Mouse (Mus musculus): ENCODE data around the gene Tcf15.

Tcf15 gene

DNA sequence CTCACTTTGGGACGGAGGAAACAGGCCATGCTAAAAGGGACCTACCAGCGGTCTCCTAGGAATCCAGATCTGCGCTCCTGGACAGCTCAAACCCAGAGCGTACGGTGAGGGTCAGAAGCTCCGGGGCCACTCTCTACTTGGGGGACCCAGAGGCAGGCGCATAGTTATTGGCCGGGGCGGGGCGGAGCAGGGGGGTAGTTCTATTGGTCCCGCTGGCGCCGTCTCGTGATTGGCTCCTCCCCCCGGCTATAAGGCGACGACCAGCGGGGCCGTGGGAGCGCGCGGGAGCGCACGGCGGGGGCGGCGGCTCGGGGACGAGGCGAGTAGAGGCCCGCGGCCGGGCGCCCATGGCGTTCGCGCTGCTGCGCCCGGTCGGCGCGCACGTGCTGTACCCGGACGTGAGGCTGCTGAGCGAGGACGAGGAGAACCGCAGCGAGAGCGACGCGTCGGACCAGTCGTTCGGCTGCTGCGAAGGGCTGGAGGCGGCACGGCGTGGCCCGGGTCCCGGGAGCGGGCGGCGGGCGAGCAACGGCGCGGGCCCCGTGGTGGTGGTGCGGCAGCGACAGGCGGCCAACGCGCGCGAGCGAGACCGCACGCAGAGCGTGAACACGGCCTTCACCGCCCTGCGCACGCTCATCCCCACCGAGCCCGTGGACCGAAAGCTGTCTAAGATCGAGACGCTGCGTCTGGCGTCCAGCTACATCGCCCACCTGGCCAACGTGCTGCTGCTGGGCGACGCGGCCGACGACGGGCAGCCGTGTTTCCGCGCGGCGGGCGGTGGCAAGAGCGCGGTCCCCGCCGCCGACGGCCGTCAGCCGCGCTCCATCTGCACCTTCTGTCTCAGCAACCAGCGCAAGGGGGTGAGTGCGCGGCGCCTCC, at the start of gene Tcf15:
Gene Tcf15, plus strand, starts transcription at position 283 of the 879 bp plus-strand sequence.
- no peak for ATAC-seq (ENCODE audit: low TSS enrichment)

DNA sequence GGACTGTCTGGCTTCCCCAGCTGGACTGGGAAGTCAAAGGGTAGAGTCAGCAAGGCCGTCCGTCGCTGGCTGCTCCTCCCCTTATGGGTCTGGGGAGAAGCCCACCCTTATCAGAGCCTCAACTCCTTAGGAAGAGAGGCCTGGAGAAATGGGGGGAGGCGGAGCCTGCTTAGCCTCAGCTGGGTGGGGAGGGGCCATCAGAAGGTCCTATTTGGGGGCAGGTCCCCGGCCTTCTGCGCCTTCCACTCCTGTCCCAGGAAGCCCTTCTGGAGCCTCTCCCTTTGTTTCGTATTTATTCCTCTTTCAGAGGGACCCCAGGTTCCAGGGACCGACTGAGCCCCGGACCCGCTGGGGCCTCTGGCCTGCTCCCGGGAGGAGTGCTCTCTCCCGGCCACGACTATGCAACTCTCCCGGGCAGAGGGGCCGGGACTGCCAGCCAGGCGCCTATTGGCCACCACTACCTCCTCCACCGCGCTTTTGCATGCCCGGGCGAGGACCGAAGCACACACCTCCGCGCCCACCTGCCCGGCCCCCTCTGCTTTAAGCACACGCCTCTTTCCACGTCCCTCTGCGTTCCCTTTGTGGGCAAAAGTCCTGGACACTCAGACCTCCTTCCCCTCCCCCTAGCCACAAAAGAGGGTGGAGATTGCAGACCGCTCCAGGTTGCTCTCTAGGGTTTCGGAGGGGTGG, 48.4 kb upstream of the Tcf15 start:
- no peak for ATAC-seq (ENCODE audit: low TSS enrichment)

DNA sequence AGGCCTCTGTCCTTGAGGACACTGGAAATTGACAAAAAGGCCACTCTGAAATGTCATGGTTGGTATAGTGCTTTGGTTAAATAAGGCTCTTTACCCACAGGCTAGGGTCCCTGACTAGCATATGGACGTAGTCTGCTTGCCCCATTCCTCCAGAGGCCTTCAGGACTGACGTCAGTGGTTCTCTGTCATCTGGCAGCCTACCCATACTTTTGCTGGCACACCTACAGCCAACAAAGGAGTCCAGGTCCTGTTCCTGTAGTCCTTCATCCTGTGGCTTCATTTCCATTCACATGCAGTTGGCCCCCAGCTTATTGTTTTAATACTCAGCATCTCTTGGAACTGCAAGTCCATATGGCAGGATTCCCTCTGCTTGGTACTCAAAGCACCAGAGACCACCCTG, 46.4 kb upstream of the Tcf15 start:
- ATAC-seq (ENCODE audit: low TSS enrichment): no peak

DNA sequence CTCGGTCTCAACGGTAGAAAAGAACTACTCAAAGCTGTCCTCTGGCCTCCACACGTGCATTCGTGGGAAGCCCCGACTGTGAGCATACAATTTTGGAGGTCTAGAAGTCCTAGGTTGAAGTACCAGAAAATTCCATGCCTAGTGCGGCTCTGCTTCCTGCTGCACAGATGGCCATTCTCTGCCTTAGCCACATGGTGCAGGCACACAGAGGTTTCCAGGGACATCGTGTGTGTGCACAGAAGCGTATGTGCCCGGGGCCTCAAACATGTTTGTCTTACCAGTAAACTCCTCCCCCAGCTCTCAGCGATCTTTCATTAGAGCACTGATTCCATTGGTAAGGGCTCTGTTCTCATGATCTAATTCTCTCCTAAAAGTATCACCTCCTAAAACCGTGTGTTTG, 45.4 kb upstream of the Tcf15 start:
- ATAC-seq (ENCODE audit: low TSS enrichment): no peak

DNA sequence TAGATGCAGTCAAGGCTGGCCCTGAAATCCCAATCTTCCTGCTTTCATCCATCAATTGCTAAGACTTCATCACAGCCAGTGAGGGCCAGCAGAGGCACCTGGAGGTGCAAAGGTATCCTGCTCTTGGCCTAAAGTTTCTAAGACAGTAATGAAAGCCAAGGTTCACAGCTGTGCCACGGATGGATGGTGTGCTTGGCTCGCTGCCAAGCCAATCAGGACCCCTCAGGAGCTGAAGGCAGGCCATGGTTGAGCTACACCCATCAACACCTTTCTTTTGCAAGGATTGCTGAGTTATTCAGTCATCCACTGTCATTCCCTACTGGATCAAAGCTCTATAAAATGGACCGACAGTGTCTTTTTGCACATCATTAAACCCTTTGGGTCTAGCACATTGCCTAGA, 43.8 kb upstream of the Tcf15 start:
- ATAC-seq (ENCODE audit: low TSS enrichment): no peak

DNA sequence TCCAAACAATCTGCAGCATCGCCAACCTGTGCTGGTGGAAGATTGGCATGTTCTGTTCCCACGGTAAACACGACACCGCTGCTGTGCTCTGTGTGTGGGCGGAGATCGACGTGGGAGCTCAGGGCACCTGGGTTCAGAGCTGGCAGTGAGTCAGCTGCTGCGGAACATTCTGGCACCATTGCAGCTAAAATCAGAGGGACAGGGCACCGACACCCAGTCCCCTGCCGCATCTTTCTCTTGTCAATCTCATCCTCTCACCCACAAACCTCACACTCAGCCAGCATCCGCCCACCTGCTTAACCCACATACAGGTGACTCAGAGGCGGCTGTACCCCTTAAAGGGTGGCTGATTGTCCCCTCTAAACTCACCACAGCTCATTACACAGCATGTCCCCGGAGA, 41.6 kb upstream of the Tcf15 start:
- ATAC-seq (ENCODE audit: low TSS enrichment): peak; percentile 44

DNA sequence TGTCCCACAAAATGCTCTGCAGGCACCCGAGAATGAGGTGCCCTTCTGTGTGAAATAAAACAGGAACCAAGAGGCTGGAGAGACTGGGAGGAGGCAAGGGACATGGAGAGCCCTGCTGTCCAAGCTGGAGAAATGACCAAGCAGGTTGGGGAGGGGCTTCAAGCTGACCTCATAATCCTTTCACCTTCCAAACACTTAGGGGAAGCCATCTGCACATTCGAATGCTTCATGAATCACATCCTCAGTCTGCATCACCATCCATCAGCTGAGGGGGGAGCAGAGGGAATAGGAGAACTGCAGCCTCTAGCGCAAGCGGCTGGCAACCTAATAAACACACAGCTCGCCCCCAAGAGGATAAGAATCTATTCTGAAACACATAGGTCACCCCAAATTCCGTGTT, 41.0 kb upstream of the Tcf15 start:
- peak; percentile 25 for ATAC-seq (ENCODE audit: low TSS enrichment)

DNA sequence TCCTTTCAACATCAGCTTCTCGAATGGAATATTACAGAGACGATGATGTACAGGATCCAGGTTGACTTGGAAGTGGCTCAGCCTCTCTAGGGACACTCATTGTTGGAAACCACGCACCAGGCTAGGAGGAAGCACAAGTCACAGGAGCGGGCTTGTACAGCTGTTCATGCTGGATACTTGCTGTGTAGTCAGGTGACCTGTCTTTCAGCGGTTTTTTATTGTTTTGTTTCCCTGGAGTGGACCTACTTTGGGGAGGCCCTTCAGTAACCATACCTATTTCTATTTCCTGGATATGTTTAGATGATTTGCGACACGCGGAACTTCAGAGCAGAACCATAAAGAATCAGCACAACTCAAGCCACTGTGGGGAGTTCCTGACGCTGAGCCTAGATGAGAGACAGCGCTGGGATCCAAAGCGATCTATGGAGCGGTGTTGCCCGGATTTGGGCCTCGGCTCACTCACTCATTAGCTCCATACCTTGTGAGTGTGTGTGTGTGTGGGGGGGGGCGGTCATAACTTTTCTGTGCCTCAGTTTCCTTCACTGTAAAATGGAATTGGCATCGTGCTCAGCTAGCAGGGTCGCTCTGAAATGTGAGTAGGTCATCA, 38.5 kb upstream of the Tcf15 start:
- ATAC-seq (ENCODE audit: low TSS enrichment): 0 out of 2 replicates have a peak, but pooled peaks have one; percentile 11

DNA sequence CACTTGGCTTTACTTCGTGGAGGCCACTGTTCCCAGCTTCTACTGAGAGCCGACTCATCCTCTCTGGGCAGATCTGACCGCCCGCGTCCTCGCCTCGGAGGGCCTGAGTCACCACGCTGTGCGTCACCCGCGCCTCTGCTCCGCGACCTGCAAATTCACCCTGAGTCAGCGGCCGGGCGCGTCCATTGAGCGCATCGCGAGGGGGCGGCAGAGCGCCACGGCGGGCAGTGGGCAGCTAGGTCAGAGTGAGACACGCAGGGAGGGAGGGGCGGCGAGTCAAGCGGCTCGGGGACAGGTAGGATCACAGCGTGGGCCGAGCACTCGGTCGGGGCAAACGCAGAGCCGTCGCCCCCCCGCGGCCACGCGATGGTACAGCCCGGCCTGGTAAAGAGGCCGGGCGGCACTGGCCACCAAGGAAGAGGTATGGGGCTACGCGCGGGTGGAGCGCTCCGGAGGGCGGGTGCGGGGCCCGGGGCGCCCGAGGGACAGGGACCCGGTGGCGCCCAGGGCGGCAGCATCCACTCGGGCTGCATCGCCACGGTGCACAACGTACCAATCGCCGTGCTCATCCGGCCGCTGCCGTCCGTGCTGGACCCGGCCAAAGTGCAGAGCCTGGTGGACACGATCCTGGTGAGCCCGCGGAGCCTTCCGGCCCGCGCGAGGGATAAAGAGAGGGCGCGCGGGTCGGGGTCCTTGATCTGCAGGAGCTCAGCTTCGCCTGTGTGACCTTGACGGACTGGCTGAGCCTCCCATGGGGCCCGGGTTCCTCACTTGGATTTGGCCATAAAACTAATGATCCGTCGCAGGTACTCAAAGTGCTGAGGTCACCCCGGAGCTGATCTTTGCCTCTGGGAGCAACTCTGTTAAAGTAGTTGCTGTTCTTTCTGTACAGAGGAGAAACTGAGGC, 37.8 kb upstream of the Tcf15 start, which contains the start of gene Srxn1:
Gene Srxn1, plus strand, starts transcription at position 199 of the 907 bp plus-strand sequence.
- ATAC-seq (ENCODE audit: low TSS enrichment): peak; percentile 74

DNA sequence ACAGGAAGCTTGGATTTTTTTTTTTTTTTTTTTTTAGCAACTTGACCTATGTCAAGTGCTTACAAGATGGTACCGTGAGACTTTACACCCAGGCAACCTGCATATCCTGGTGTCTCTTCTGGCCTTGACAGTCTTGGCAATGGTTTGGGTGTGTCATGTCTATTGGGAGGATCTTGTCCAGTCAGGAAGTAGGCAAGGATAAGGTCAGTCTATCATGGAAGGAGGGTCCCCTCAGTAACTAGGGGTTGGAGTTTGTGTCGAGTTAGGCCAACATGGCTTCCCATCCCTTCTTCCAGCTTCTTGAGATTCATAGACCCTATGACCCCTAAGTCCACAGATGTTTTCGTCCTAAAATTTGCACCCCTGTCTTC, 37.2 kb upstream of the Tcf15 start:
- no peak for ATAC-seq (ENCODE audit: low TSS enrichment)

DNA sequence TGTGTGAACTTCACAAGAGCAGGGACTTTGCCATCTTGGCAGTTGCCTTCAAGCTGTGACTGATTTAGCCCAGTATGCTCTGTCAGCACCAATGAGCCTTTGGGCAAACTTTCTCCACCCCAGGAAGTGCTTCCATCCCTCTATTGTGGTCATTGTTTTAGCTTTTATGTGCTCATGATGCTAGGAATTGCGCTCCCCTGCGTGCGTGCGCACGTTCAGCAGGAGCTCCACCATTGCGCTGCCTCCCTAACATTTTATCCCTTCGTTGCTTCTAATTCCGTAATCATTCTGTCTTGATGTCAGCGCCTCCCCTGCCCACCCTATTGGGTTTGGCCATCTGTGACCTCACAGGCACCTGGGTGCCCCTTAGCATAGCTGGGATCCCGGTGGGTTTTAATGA, 36.8 kb upstream of the Tcf15 start:
- no peak for ATAC-seq (ENCODE audit: low TSS enrichment)

DNA sequence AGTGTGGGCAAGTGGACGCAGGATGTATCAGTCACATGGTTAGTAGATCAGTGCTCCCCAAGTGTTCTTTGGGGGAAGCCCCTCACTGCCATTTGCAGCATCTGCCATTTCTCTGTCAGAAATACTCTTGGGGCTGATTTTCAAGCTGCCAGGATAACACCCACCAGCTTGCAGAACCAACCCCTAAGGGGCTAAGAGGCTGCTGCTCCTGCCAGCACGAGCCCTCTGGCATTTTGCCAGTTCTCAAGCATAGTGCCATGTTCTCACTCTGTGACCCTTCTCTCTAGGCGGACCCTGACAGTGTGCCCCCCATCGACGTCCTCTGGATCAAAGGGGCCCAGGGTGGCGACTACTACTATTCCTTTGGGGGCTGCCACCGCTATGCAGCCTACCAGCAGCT, 34.7 kb upstream of the Tcf15 start:
- no peak for ATAC-seq (ENCODE audit: low TSS enrichment)

DNA sequence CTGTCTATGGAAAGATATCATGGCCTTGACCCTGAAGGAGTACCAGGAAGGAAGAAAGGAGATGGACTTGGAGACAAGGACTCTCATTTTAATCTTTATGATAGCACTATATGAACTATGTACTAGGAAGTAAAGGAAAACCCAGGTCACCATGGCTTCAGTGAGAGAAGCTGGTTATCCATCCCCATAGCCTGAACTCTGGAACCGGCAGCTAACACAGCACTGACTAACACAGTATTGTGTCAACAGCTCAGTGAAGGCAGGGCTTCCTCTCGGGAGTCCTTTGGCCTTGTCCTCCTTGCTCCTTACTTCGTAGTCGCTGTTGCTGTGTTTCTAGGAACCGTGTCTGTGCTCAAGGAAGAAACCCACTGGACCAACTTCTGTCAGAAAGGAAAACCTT, 34.0 kb upstream of the Tcf15 start:
- no peak for ATAC-seq (ENCODE audit: low TSS enrichment)

DNA sequence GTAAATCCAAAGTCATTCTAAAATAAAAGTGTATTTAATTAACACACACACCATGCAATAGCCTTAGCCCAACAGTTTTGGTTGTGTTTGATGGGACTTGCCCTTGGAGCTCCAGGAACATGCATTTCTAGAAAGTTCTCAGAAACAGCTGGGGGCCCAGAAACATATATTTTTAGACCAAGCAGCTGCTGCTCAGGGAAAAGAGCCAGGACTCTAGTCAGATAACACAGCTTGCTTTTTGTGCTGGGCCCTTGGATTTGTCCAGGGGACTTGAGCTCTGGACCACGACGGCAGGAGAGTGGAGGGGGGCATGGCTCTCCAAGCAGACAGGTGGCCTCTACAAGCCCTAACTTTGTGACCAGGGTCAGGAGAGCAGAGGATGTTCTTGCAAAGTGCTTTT, 32.0 kb upstream of the Tcf15 start:
- peak; percentile 11; the same call in 1 of the 2 replicates for ATAC-seq (ENCODE audit: low TSS enrichment)

DNA sequence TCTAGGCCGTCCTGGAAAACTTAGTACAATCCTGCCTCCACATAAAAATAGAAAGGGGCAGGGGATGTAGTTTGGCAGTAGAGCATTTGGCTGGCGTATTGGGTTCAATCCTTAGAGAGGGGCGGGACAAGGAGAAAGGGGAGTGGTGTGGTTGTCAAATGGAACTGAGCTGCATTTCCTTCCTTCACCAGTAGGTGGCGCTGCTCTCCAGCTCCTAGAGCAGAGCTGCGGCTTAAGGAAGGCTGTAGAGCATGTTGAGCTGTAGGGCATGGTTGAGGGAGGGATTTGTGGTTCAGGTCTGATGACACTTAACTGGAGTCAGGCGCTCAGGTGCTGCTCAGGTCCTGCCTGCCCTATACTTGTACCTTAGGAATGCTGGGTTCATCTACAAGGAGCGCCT, 31.4 kb upstream of the Tcf15 start:
- peak; percentile 69 for ATAC-seq (ENCODE audit: low TSS enrichment)

DNA sequence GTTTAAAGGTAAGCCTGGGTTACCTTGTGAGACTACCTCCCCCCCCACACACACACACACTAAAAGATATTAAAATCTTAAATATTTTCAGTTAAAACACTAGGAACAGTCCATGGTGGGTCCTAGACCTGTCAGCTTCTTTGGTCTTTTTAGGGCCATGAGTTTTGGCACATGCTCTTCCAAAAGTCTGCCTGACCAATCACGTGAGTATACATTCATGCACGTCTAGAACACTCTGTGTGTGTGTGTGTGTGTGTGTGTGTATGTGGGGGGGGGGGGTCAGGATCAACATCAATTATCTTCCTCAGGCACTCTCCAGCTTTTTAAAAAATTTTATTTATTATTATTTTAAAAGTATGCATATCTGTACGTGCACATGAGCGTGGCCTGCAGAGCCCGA, 30.9 kb upstream of the Tcf15 start:
- ATAC-seq (ENCODE audit: low TSS enrichment): no peak

DNA sequence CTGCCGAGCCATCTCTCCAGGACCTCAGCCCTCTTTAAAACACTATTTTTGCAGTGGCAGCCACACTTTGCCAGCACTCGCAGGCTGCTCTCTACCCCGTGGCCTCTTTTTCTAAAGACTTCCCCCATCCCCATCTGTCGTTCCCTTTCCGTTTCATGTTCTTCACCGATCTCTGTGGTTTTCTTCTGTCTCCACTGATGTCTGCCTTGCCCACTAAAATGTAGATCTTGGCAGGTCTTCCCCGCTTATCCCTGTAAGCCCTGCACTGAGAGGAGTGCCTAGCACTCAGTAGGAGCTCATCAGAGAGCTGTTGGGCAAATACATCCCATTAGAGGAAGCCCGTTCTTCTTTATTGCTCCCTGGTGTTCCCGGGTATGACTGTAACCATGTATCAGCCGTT, 30.4 kb upstream of the Tcf15 start:
- peak; percentile 52 for ATAC-seq (ENCODE audit: low TSS enrichment)

DNA sequence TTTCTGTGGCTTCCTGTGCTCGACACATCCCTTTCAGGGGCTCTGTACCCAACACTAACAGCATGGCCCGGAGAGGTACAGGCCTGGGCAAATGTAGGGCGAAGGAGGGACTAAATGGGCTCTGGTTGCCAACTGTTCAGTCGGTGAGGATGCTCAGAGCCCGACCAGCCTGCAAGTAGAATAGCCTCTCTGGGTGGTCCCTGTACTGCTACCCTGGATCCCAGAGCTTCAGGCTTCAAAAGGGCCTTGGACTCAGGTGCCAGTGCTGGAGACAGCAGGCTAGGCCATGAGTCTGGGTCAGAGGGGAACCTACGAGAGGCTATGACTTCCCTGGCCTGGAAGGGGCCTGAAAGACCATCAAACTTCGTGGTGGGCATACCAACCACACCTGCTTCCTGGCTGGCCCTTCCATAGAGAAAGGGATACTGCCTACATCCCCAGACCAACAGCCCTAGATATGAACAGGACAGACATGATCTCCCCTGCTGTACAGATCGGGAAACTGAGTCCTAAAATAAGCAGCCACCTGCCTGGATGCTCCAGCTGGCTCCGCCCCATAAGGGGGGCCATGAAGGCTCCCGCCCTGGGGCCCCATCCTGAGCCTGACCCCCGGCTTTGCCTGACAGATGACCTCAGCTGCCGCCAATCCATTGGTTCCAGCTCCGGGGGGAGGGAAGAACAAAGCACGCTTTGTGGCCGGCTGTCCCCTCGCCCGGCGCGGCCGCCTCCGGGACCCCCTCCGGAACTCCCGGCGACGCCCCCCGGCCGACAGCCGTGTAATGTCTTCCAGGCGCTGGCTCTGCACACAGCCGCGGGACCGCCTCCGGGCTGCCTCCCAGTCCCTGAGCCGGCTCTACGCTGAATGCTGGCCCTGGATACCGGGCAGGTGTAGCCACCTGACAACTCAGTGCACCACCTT, 29.0 kb upstream of the Tcf15 start:
- ATAC-seq (ENCODE audit: low TSS enrichment): no peak

DNA sequence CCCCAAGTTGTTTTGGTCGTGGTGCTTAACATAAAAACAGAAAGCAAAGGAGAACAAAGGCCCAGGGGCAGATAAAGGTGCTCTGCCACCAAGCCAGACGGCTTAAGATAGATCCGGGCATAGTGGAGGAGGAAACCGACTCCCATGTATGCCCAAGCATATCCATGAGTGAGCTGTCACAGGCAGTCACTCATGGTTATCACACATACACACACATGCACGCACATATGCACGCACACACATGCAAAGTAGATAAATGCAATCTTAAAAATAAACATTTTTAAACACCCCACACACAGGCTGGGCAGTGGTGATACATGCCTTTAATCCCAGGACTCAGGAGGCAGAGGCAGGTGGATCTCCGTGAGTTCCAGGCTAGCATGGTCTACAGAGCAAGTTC, 25.7 kb upstream of the Tcf15 start:
- ATAC-seq (ENCODE audit: low TSS enrichment): no peak

DNA sequence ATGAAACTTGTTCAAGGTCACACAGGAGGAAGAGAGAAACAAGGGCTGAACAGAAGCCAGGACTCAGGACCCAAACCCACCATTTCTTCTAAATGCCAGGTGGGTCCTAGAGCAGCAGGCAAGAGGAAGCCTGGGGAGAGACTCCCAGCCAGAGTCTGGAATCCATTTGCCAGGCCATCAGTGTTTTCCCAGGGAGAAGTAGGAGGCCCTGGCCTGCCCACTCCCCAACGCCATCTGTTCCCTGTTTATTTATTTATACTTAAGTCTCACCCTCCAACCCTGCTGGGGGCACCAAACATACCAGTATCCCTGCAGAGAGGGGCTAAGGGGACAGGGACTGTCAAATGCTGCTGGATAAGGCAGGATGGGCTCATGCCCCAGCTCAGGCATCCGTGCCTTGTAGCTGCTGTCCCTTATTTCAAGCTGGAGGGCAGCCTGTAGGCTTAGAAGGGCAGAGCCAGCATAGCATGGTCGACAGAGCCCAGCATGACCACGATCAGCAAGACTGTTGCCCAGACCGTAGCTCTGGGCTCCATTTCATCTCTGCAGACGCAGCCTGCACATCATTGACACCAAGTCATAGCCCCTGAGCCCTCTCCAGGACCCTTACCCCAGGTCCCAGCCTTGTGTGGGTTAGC, 24.0 kb upstream of the Tcf15 start:
- ATAC-seq (ENCODE audit: low TSS enrichment): no peak
